Mouse (Mus musculus): ENCODE results near the gene Sgms1.

GRCm38 (mm10) chr19:32403834-32404233 is 14.3 kb upstream of the Sgms1 start:
- TF ChIP-seq CTCF (IDR thresholded peaks at IDR 0.05; ENCODE audit: control insufficient read depth, insufficient read depth, insufficient replicate concordance, low read depth, low read length): no peak
- no peak for TF ChIP-seq POLR2A (IDR thresholded peaks at IDR 0.05; ENCODE audit: control insufficient read depth, low read depth, low read length)

Measured in testis, adult 2 months (tissue).